Mouse (Mus musculus): ENCODE results near the gene Gm20388. TPM values are rescaled to one million over a fixed set of nuclear protein-coding genes. Genes with fewer than 3 reads are reported as not detected.

Gm20388 gene
- total RNA-seq, 2 experiments from 2014 or later = 2.2 to 7.6 TPM

DNA sequence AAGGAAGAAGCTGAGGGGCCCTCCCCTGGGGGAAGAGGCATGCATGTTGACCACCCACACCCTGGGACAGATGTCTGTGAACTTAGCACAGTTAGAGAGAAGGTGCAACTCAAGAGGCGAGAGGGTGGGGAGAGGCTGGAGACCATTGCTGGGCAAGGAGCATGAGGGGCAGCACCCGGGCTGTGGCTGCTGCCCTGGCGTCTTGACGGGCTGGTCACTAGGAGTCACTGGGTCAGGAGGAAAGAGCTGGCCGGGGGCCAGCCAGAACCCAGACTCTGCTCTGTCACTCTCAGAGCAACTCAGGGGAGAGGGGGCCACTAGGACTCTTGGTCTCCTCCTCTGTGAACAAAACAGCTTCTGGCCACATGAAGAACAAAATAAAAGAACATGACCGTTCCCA, 278.8 kb downstream of the Gm20388 start:
- DNase-seq (ENCODE audit: low spot score in 2 of 2) = no peak
- TF ChIP-seq CTCF (conservative IDR thresholded peaks at IDR 0.05) = no peak
- no peak overlapping the region for H3K27ac ChIP-seq

DNA sequence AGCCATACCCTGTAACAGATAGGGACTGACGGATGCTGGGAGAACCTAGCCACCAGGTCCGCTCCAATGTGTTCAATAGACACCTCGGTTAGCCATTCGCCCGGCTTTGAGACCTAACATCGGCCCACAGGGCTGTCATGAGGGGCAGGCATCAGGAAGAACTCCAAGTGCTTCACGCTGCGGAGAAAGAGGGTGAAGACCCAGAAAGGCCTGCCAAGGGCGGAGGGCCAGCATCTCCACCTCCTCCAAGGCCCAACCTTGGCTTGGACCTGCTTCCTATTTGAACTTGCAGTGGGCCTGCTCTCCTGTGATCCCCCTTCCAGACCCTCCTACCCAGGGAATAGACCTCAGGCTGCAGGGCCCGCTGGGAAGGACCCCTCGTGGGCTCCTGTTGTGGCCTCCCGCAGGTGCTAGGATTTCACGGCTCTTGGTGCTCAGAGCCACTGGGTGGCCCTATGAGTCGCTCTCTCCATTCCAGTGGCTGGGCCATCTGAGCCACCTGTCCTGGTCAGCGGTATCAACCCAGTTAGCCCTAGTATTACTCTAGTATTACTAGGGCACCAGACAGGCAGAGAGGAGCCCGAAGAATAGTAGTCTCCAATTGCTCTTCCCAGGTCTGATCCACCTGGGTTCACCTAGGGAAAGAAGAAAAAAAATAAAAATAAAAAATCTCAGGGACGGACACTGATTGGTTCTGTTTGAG, 279.6 kb downstream of the Gm20388 start:
- H3K27ac ChIP-seq = peak overlapping the region; percentile 93
- peak overlapping the region; percentile 12; the same call in 1 of the 2 replicates for H3K4me3 ChIP-seq
- TF ChIP-seq CTCF (conservative IDR thresholded peaks at IDR 0.05) = no peak
- DNase-seq (ENCODE audit: low spot score in 2 of 2) = no peak

More for the DNA sequence above, 278.8 kb downstream of the Gm20388 start:
- H3K4me3 ChIP-seq = no peak overlapping the region

DNA sequence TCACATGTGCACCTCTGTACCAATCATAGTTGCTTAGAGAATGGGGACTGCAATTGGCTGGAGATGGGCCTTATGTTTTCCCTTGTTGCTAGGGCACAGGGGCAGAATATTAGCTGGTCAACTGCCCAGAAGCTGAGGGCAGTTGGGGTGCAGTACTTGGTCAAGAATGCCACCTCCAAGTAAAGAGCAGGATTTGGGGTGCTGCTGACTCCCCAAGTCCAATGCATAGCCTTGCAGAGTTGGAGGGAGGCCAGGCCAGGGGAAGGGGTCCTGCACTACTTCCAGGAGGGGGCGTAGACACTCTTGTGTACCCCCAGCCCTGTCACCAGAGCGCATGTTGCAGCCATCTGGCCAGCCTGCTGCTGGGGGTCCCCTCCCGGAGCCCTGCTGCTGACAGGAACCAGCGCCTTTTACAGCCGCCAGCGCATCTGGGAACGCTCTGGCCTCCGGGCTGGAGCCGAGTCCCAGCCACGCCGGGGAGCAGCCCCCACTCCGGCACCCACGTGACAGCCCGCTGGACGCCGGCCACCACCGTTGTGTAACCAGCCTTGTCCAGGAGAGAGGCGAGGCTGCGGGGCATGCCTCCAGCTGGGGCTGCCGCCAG, 280.3 kb downstream of the Gm20388 start:
- Histone ChIP-seq H3K27ac (peak overlapping the region; percentile 93), H3K4me3 (peak overlapping the region; percentile 46)
- TF ChIP-seq CTCF (conservative IDR thresholded peaks at IDR 0.05) = no peak
- peak; percentile 85 for DNase-seq (ENCODE audit: low spot score in 2 of 2)

DNA sequence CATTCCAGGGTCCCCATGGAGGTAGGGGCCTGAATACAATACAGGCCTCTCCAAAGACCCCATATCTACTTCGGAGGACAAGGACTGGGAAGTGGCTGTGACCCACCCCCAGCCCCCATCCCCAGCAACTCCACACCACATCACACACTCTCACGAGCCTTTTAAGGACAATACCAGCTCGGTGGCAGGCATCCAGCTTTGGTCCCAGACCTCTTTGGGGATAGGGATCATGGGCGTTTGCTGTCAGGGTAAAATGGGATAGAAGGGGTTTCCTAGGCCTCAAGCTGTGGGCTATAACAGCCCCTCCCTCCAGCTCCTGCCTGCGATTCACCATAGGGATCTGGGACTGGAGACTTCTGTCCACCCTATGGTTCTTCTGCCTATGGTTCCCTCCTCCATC, 281.0 kb downstream of the Gm20388 start:
- peak overlapping the region; percentile 93 for H3K27ac ChIP-seq
- H3K4me3 ChIP-seq = no peak overlapping the region
- no peak for DNase-seq (ENCODE audit: low spot score in 2 of 2)
- no peak for TF ChIP-seq CTCF (conservative IDR thresholded peaks at IDR 0.05)

DNA sequence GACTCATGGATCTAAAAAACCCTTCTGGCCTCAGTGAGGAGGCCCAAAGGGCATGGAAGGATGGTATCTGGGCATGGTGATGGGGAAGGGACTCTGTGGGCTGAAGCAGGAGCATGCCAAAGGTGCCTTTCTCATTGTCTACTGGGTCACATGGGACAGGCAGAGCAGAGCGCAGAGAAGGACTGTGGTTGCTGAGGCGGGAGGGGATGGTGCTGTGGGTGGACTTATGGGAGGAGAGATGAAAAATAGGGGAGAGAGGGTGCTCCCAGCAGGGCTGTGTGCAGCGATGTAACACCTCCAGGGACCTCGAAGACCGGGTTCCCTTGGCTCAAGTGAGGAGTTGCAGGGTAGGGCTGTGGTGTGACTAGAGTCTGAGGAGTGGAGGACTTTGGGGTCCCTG, 281.5 kb downstream of the Gm20388 start:
- TF ChIP-seq CTCF (conservative IDR thresholded peaks at IDR 0.05) = no peak
- Histone ChIP-seq H3K27ac (no peak overlapping the region), H3K4me3 (no peak overlapping the region)
- DNase-seq (ENCODE audit: low spot score in 2 of 2) = no peak

DNA sequence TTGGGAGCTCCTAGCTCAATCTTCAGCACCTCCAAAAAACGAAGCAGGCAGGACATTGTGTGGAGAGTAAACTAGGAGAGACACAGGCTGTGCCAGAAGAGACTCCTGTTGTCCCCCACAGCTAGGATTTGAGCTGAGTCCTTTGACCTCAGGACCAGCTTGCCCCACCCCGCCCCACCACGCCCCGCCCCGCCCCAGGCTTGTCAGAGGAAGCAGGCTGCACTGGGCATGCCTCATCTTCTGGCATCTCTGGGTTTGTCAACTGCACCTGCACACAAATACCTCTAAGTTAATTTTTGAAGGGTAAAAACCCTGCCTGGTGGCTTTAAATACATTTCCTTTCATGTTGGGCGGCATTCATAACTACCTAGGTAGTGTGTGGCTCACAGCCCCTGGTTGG, 290.7 kb downstream of the Gm20388 start:
- no peak overlapping the region for H3K4me3 ChIP-seq
- H3K27ac ChIP-seq = no peak overlapping the region
- DNase-seq (ENCODE audit: low spot score in 2 of 2) = no peak
- TF ChIP-seq CTCF (conservative IDR thresholded peaks at IDR 0.05) = no peak

DNA sequence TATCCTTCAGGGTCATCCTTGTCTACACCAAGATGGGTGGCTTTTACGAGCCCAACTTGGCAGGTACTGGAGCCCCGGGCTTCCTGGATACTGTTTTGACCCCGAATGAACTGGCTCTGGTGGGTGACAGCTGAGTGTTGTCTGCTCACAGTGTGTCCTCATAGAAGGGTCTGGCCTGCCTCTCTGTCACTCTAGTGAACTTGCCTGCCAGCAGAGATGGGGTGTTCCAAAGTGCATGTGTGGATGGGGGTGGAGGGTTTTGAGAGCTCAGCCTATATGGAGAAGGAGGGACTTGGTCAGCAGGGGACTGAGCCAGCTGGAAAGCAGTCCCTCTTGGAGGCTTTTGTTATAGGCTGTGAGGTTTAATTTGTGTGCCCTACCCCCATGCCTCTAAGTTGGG, 291.9 kb downstream of the Gm20388 start:
- Histone ChIP-seq H3K27ac (no peak overlapping the region), H3K4me3 (no peak overlapping the region)
- TF ChIP-seq CTCF (conservative IDR thresholded peaks at IDR 0.05) = no peak
- DNase-seq (ENCODE audit: low spot score in 2 of 2) = no peak

DNA sequence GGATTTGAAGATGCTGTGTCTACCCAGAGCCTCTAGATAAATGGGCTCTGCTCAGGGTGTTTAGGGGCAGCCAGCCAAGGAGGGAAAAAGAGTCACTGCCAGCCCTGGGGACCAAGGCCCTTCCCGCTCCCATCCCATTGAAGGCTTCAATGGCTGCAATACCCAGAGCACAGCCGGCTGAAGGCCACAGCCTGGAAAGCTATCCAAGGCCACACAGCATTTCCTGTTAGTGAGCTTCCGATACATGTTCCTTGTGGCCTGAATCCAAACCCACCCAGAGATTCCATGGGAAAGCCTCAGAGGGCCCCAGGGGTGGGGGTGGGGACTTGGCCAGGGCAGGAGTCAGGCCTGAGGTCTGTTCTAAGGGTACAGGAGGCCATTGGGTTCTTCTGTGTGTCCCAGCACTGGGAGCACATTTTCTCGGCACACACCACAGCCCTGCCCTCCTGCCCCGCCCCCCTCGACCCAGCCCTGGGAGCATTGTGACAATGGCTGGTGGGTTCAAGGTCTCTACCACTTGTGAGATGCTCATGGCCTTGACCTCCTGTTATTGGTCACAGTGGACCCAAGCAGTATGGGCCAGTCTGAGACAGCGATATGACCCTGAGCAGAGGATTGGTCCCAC, 294.2 kb downstream of the Gm20388 start:
- Histone ChIP-seq H3K27ac (no peak overlapping the region), H3K4me3 (no peak overlapping the region)
- no peak for DNase-seq (ENCODE audit: low spot score in 2 of 2)
- no peak for TF ChIP-seq CTCF (conservative IDR thresholded peaks at IDR 0.05)

DNA sequence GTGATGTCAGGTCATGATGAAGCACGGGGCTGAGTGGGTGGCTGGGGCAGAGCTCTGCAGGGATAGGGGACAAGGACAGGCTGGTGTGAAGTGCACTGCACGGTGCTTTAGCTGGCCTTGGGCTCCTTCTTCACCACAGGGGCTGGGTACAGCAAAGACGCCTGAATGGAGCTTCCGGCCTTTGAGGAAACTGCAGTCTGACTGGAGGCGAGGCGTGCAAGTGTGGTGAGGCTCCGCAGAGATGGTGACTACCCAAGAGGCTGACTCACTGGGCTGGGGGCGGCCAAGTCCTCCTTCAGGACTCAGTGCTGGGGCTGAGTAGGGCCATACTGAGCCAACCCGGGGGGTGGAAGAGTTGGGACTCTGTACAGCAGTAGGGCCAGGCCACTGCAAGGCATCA, 295.3 kb downstream of the Gm20388 start:
- DNase-seq (ENCODE audit: low spot score in 2 of 2) = no peak
- Histone ChIP-seq H3K4me3 (no peak overlapping the region), H3K27ac (no peak overlapping the region)
- TF ChIP-seq CTCF (conservative IDR thresholded peaks at IDR 0.05) = no peak

DNA sequence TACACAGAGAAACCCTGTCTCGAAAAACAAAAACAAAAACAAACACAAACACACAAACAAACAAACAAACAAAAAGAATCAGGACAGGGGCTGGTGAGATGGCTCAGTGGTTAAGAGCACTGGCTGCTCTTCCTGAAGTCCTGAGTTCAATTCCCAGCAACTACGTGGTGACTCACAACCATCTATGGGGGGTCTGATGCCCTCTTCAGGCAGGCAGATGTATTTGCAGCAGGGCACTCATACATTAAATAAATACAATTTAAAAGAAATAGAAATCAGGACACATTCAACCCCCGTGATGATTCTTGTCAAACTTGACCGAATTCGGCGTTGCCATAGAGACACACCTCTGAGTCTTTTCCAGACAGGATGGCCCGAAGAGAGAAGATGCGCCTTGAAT, 296.7 kb downstream of the Gm20388 start:
- Histone ChIP-seq H3K4me3 (no peak overlapping the region), H3K27ac (no peak overlapping the region)
- DNase-seq (ENCODE audit: low spot score in 2 of 2) = no peak
- peak; percentile 61 for TF ChIP-seq CTCF (conservative IDR thresholded peaks at IDR 0.05)

DNA sequence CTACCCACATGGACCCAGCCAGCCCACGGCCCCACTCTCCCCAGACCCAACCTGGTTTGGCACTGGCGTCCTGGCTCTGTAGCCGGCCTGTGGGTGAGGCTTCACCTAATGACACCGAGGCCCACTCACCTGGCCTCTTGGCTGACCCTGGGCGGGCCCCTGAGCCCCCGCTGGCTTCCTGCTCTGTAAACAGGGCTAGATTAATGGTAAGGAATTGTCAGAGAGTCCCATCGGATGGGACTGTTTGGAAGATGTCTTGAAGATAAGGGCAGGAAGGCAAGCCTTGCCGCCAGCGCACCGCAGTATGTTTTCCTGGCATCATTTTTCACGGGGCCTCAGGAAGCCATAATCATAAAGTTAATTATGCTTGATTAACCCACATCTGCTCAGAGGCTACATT, 297.5 kb downstream of the Gm20388 start:
- no peak for TF ChIP-seq CTCF (conservative IDR thresholded peaks at IDR 0.05)
- Histone ChIP-seq H3K4me3 (no peak overlapping the region), H3K27ac (no peak overlapping the region)
- DNase-seq (ENCODE audit: low spot score in 2 of 2) = no peak

DNA sequence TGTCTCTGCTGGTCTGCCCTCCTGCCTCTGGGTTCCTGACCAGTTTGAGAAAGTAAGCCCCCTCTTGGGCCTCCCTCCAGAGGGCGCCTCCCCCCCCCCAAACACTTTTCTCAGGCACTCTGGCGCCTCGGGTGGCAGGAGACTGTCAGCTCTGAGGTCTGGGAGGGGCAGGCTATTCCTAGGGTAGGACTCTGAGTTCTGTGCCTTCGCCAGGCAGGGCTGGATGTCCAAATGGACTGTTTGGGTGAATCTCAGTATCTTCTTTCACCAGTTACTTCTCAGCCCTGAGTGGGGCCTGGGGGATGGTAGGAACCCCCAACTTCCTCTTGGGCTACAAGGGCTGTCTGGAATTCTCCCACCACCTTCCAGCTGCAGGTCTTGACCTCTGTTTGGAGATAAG, 300.7 kb downstream of the Gm20388 start:
- DNase-seq (ENCODE audit: low spot score in 2 of 2) = no peak
- Histone ChIP-seq H3K4me3 (no peak overlapping the region), H3K27ac (no peak overlapping the region)
- peak; percentile 58 for TF ChIP-seq CTCF (conservative IDR thresholded peaks at IDR 0.05)

DNA sequence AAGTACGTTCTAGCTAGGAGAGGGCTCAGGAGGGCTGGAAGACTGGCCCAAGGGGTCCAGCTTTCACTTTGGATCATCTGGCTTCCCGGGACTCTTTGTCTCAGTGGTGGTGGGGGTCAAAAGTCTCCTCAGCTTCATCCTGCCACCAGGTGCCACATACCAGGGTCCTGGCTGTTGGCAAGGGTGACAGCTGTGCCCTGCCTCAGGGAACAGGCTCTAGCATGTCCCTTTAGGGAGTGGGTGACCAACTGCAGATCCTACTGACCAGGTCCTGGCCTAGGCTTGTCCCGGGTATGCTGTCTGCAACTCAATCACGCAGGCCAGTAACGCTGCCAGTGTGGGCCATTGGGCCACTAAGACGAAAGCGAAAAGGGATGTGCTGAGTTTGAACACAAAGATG, 302.0 kb downstream of the Gm20388 start:
- no peak for TF ChIP-seq CTCF (conservative IDR thresholded peaks at IDR 0.05)
- no peak for DNase-seq (ENCODE audit: low spot score in 2 of 2)
- Histone ChIP-seq H3K27ac (no peak overlapping the region), H3K4me3 (no peak overlapping the region)

DNA sequence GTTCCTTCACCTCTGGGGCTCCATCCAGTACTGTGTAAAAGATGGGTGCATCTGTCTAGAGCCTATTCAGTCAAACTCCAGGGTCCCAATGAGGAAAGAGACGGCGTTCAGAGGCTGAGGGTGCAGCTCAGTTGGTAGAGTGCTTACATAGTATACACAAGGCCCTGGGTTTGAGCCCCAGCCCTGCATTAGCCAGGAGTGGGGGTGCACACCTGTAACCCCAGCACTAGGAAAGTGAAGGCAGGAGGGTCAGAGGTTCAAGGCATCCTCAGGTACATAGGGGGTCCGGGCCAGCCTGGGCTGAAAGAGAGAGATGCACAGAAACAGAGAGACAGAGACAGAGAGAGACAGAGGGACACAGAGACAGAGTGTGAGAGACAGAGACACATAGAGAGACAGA, 302.6 kb downstream of the Gm20388 start:
- H3K27ac ChIP-seq = no peak overlapping the region
- TF ChIP-seq CTCF (conservative IDR thresholded peaks at IDR 0.05) = no peak
- H3K4me3 ChIP-seq = no peak overlapping the region
- DNase-seq (ENCODE audit: low spot score in 2 of 2) = no peak
